ENCODE assay signal across 13 mouse cellular contexts in genomic region chr16:86887605-86888004, GRCm38 (mm10).
"Had no signal": no experiment of that assay in that cellular context is flagged by ENCODE, and none has a peak within 500 bp of the region (broad histone marks: within the 10 kb centered on the region; RNA-seq: fewer than 3 reads in every experiment).

No protein-coding gene starts in this region.

- H3K4me2 ChIP-seq: limb, embryonic 13.5 days; midbrain, embryonic 13.5 days; stomach, embryonic 15.5 days had no signal

- H3K36me3 ChIP-seq: limb, embryonic 13.5 days; midbrain, embryonic 13.5 days; stomach, embryonic 15.5 days had no signal

- H3K4me3 ChIP-seq: limb, embryonic 13.5 days; midbrain, embryonic 13.5 days; stomach, embryonic 15.5 days had no signal

- DNase-seq: layer of hippocampus, adult 9-11 months; layer of hippocampus, postnatal 36 days; lung, adult 2 months; lung, postnatal 36 days; right cerebral cortex, postnatal 14 days; thymus, adult 2 months; thymus, postnatal 25 days had no signal

- H3K27me3 ChIP-seq: limb, embryonic 13.5 days; midbrain, embryonic 13.5 days; stomach, embryonic 15.5 days had no signal

- H3K4me1 ChIP-seq: midbrain, embryonic 13.5 days; stomach, embryonic 15.5 days had no signal

- H3K9me3 ChIP-seq: limb, embryonic 13.5 days; midbrain, embryonic 13.5 days; stomach, embryonic 15.5 days had no signal

- H3K27ac ChIP-seq: limb, embryonic 13.5 days; liver, embryonic 14.5 days; midbrain, embryonic 13.5 days; stomach, embryonic 15.5 days had no signal

- ATAC-seq: inflammation-experienced regulatory T-cells, adult 6 months; intestine, postnatal 0 days; midbrain, embryonic 13.5 days had no signal

- H3K9ac ChIP-seq: limb, embryonic 13.5 days; liver, embryonic 14.5 days; midbrain, embryonic 13.5 days; stomach, embryonic 15.5 days had no signal
